Mouse (Mus musculus): ENCODE data around the gene Raph1.
"Not testable (repeated sequence)": the region's sequence is repeated elsewhere in the genome, so short reads cannot be mapped to it uniquely, and the experiment has no call there.

Gene Raph1

GRCm38 (mm10) chr1:60447067-60447466, 119.8 kb downstream of the Raph1 start:
- intact Hi-C loops (cut with DNase I): no loop called here

GRCm38 (mm10) chr1:60441438-60441837, 125.5 kb downstream of the Raph1 start:
- intact Hi-C loops (cut with DNase I): not testable (repeated sequence)

DNA sequence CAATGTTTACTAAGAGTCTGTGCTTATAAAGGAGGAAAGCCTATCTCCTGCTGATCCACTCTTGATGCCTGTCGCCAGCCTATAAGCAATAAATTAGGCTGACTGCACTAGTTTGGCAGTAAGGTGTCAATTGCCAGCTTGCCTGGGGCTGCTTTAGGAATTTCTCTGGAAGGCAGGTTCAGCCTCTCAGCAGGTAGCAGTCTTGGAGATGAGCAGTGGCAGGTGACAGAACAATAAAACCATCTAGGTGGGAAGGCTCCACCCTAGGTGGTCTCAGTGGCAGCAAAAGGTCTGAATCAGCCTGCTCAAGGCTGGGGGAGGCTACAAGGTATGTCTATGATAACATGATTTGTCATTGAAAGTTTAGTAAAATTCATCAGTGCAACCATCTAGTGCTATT, 134.4 kb downstream of the Raph1 start:
- intact Hi-C loops (cut with DNase I): no loop called here

Small RNA genes lying within 50 kb of the gene (microRNA-seq; reads per million reads assigned to microRNA genes)
- 0 reads per million in 2 experiments for gene Gm23762

Measured in adrenal gland (tissue).